Mouse (Mus musculus): Measurements from ENCODE around the gene March8. TPM values are rescaled to one million over a fixed set of nuclear protein-coding genes. Genes with fewer than 3 reads are reported as not detected.

Gene March8
- 62.9 and 70.6 TPM in 2 replicates for polyA plus RNA-seq (2015; fragmentation: Nextera tagmentation; extraction: Ambion mirVana)

GRCm38 (mm10) chr6:116337835-116338501 lies at the start of gene March8:
Gene March8 (plus strand): TSS chr6:116338024.
- Histone ChIP-seq H3K27me3 (peaks cover 6% of the 10 kb centered on the region; the same call in 1 of the 2 replicates), H3K4me1 (replicated peaks) (peaks cover 18% of the 10 kb centered on the region), H3K4me2 (peak within 1 kb of the TSS; percentile 61), H3K9me3 (no peaks in the 10 kb centered on the region), H3K27ac (peak within 1 kb of the TSS; percentile 85), H3K4me3 (peak within 1 kb of the TSS; percentile 92), H3K9ac (peak within 1 kb of the TSS; percentile 90), H3K36me3 (0 out of 2 replicates have a peak, but pooled peaks cover 5% of the 10 kb centered on the region)
- peak; percentile 95 for ATAC-seq (ENCODE audit: low FRiP score)
- 0% methylated on average over 38 of the region's 75 CpGs for WGBS

GRCm38 (mm10) chr6:116311411-116311810 lies 26.4 kb upstream of the March8 start:
- 92% methylated on average over 2 of the region's 2 CpGs for WGBS
- no peaks in the 10 kb centered on the region for H3K4me1 ChIP-seq (replicated peaks)
- H3K4me2 ChIP-seq: no peak overlapping the region
- H3K9me3 ChIP-seq: no peaks in the 10 kb centered on the region
- ATAC-seq (ENCODE audit: low FRiP score): no peak
- no peaks in the 10 kb centered on the region for H3K36me3 ChIP-seq
- H3K4me3 ChIP-seq: no peak overlapping the region
- H3K9ac ChIP-seq: no peak overlapping the region
- no peak overlapping the region for H3K27ac ChIP-seq
- H3K27me3 ChIP-seq: no peaks in the 10 kb centered on the region

GRCm38 (mm10) chr6:116319259-116319658 lies 18.6 kb upstream of the March8 start:
- no peaks in the 10 kb centered on the region for H3K4me1 ChIP-seq (replicated peaks)
- H3K36me3 ChIP-seq: no peaks in the 10 kb centered on the region
- H3K9me3 ChIP-seq: no peaks in the 10 kb centered on the region
- no peaks in the 10 kb centered on the region for H3K27me3 ChIP-seq
- H3K4me3 ChIP-seq: no peak overlapping the region
- WGBS: 82% methylated on average over 3 of the region's 3 CpGs
- no peak for ATAC-seq (ENCODE audit: low FRiP score)
- H3K27ac ChIP-seq: no peak overlapping the region
- no peak overlapping the region for H3K4me2 ChIP-seq
- H3K9ac ChIP-seq: no peak overlapping the region

DNA sequence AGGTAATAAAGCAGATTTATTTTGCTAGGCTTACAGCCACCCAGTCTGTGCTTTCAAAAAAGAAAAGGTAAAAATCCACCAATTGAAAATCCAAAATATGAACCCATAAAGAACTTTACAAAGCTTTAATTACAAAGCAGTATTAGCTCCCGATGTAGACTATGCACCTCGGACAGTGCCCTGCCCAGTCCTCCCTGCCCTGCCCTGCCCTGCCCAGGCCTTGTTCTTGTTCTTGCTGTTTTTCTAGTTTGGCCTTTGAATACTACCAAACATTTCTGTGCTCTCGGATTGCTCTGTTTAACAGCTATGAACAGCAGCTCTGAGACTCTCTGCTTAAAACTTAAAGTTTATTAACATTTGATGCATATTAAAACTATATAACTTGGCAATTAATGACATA lies 11.2 kb upstream of the March8 start:
- WGBS: 93% methylated on average over 3 of the region's 3 CpGs

DNA sequence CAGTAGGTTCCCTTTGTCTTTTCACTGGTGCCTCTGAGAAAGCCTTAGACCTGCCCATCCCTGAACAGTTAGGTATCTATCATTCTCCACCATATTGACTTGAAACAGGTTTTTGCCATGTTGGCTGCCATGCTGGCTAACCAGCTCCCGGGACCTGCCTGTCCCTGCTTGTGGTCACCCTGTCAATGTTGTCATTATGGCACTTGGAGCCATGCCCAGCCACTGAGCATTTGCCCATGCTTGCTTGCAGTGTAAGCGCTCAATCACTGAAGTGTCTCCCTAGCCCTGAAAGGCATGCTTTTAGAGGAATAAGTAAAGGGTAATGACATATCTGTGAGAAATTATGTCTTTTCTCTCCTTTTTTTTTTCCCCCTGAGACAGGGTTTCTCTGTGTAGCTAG lies 6.4 kb upstream of the March8 start:
- Histone ChIP-seq H3K4me1 (replicated peaks) (no peaks in the 10 kb centered on the region), H3K4me3 (no peak overlapping the region), H3K4me2 (no peak overlapping the region), H3K27me3 (peaks cover 4% of the 10 kb centered on the region; the same call in 1 of the 2 replicates), H3K9ac (no peak overlapping the region), H3K9me3 (no peaks in the 10 kb centered on the region), H3K36me3 (no peaks in the 10 kb centered on the region), H3K27ac (no peak overlapping the region)
- WGBS: 90% methylated on average over 2 of the region's 2 CpGs
- ATAC-seq (ENCODE audit: low FRiP score): no peak

More for the DNA sequence above, 11.2 kb upstream of the March8 start:
- Histone ChIP-seq H3K27ac (no peak overlapping the region), H3K9ac (no peak overlapping the region), H3K27me3 (no peaks in the 10 kb centered on the region), H3K4me1 (replicated peaks) (no peaks in the 10 kb centered on the region), H3K4me2 (no peak overlapping the region), H3K9me3 (no peaks in the 10 kb centered on the region), H3K4me3 (no peak overlapping the region), H3K36me3 (no peaks in the 10 kb centered on the region)
- no peak for ATAC-seq (ENCODE audit: low FRiP score)

GRCm38 (mm10) chr6:116337466-116337834 lies 374 bp upstream of the March8 start:
- Histone ChIP-seq H3K4me1 (replicated peaks) (peaks cover 18% of the 10 kb centered on the region), H3K36me3 (0 out of 2 replicates have a peak, but pooled peaks cover 5% of the 10 kb centered on the region), H3K4me2 (peak overlapping the region; percentile 61), H3K9ac (peak overlapping the region; percentile 90), H3K9me3 (no peaks in the 10 kb centered on the region), H3K4me3 (peak overlapping the region; percentile 92), H3K27me3 (peaks cover 6% of the 10 kb centered on the region; the same call in 1 of the 2 replicates), H3K27ac (peak overlapping the region; percentile 85)
- WGBS: 0% methylated on average over 7 of the region's 7 CpGs
- ATAC-seq (ENCODE audit: low FRiP score): no peak; the same call in 1 of the 2 replicates

DNA sequence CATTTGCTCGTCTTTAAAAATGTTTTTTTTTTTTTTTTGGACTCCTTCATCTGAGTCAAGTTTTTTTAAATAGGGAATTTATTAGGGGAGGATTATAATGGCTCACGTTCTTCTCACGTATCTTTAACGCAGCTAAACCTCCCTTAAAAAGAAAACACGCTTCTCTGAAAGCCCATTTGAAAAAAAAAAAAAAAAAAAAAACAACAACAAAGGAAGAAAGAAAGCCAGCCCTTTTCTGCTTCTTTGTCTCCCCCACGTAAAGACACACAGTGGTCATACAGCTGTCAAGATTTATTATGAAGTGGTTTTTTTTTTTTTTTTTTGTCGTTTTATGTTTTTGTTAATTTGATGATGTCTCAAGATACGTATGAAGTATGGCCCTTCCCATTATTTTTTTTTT lies 696 bp downstream of the March8 start:
- H3K4me1 ChIP-seq (replicated peaks): peaks cover 18% of the 10 kb centered on the region
- peak overlapping the region; percentile 85 for H3K27ac ChIP-seq
- peaks cover 6% of the 10 kb centered on the region; the same call in 1 of the 2 replicates for H3K27me3 ChIP-seq
- peak overlapping the region; percentile 90 for H3K9ac ChIP-seq
- peak overlapping the region; percentile 61 for H3K4me2 ChIP-seq
- ATAC-seq (ENCODE audit: low FRiP score): no peak
- no peaks in the 10 kb centered on the region for H3K9me3 ChIP-seq
- H3K36me3 ChIP-seq: peaks cover 7% of the 10 kb centered on the region; the same call in 1 of the 2 replicates
- WGBS: 8% methylated on average over 8 of the region's 8 CpGs
- peak overlapping the region; percentile 92 for H3K4me3 ChIP-seq

GRCm38 (mm10) chr6:116339088-116339487 lies 1.3 kb downstream of the March8 start:
- Histone ChIP-seq H3K27me3 (peaks cover 6% of the 10 kb centered on the region; the same call in 1 of the 2 replicates), H3K4me2 (peak overlapping the region; percentile 61), H3K9ac (peak overlapping the region; percentile 90; the same call in 1 of the 2 replicates), H3K9me3 (no peaks in the 10 kb centered on the region), H3K36me3 (peaks cover 7% of the 10 kb centered on the region; the same call in 1 of the 2 replicates), H3K4me3 (peak overlapping the region; percentile 92), H3K27ac (no peak overlapping the region), H3K4me1 (replicated peaks) (peaks cover 18% of the 10 kb centered on the region)
- WGBS: 83% methylated on average over 5 of the region's 5 CpGs
- ATAC-seq (ENCODE audit: low FRiP score): no peak

DNA sequence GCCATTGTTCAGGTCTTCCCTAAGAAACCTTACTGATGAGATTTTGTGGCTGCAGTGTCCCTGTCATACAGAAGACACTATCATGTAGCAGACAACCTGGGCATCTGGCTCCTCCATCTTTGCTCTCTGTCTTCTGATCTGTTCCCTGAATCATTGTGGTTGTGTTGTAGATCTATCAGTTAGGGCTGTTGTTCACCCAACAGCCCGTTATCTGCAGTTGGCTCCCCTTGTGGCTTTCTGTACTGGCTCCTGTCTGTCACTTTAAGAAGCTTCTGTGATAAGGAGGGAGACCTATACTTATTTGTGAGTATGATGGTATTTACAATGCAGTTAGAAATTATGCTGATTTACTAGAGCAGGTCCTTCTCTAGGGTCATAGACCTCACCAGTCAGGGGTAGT lies 2.7 kb downstream of the March8 start:
- H3K4me2 ChIP-seq: peak overlapping the region; percentile 61
- no peaks in the 10 kb centered on the region for H3K9me3 ChIP-seq
- H3K27ac ChIP-seq: no peak overlapping the region
- WGBS: 93% methylated on average over 1 of the region's 1 CpGs
- peaks cover 6% of the 10 kb centered on the region; the same call in 1 of the 2 replicates for H3K27me3 ChIP-seq
- ATAC-seq (ENCODE audit: low FRiP score): no peak
- peaks cover 7% of the 10 kb centered on the region; the same call in 1 of the 2 replicates for H3K36me3 ChIP-seq
- no peak overlapping the region for H3K4me3 ChIP-seq
- H3K4me1 ChIP-seq (replicated peaks): peaks cover 18% of the 10 kb centered on the region
- H3K9ac ChIP-seq: peak overlapping the region; percentile 26; the same call in 1 of the 2 replicates

- no peaks in the 10 kb centered on the region for H3K4me1 ChIP-seq (replicated peaks)
- peaks cover 2% of the 10 kb centered on the region; the same call in 1 of the 2 replicates for H3K36me3 ChIP-seq
- no peak for ATAC-seq (ENCODE audit: low FRiP score)
- H3K27ac ChIP-seq: no peak overlapping the region
- no peak overlapping the region for H3K9ac ChIP-seq
- H3K4me3 ChIP-seq: no peak overlapping the region
- no peak overlapping the region for H3K4me2 ChIP-seq
- no peaks in the 10 kb centered on the region for H3K27me3 ChIP-seq
- 78% methylated on average over 2 of the region's 2 CpGs for WGBS
- H3K9me3 ChIP-seq: no peaks in the 10 kb centered on the region
These were observed 10.1 kb downstream of the March8 start for GRCm38 (mm10) chr6:116347953-116348352.

DNA sequence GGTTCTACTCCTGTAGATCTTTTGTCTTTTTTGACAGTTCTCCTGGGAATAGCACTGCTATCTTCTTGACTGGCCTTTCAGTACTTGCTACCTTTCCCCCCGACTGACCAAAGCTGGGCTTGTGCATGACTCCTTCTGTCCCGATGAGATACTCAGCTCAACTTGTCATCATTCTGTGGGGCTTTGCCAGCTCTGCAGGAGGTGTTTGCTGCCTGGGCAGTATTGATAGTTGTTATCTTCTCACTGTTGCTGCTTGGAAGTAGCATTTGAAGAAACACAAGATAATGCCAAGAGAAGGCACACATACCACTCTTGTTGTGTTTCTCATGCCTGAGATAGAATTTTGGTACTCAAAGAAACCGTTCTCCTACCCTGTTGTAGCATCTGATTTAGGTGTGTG lies 12.2 kb downstream of the March8 start:
- H3K27me3 ChIP-seq: no peaks in the 10 kb centered on the region
- H3K27ac ChIP-seq: no peak overlapping the region
- no peak overlapping the region for H3K4me3 ChIP-seq
- H3K4me2 ChIP-seq: no peak overlapping the region
- no peaks in the 10 kb centered on the region for H3K36me3 ChIP-seq
- no peak overlapping the region for H3K9ac ChIP-seq
- ATAC-seq (ENCODE audit: low FRiP score): no peak
- no peaks in the 10 kb centered on the region for H3K4me1 ChIP-seq (replicated peaks)
- WGBS: 83% methylated on average over 3 of the region's 3 CpGs
- H3K9me3 ChIP-seq: no peaks in the 10 kb centered on the region

GRCm38 (mm10) chr6:116350643-116351042 lies 12.8 kb downstream of the March8 start:
- H3K4me3 ChIP-seq: no peak overlapping the region
- no peak overlapping the region for H3K4me2 ChIP-seq
- H3K9ac ChIP-seq: no peak overlapping the region
- no peaks in the 10 kb centered on the region for H3K36me3 ChIP-seq
- H3K4me1 ChIP-seq (replicated peaks): no peaks in the 10 kb centered on the region
- WGBS: 90% methylated on average over 6 of the region's 6 CpGs
- H3K9me3 ChIP-seq: no peaks in the 10 kb centered on the region
- no peak overlapping the region for H3K27ac ChIP-seq
- no peak for ATAC-seq (ENCODE audit: low FRiP score)
- H3K27me3 ChIP-seq: no peaks in the 10 kb centered on the region

- 81% methylated on average over 4 of the region's 4 CpGs for WGBS
- H3K36me3 ChIP-seq: no peaks in the 10 kb centered on the region
- H3K4me2 ChIP-seq: no peak overlapping the region
- H3K4me3 ChIP-seq: no peak overlapping the region
- no peak overlapping the region for H3K27ac ChIP-seq
- no peak for ATAC-seq (ENCODE audit: low FRiP score)
- H3K4me1 ChIP-seq (replicated peaks): no peaks in the 10 kb centered on the region
- no peaks in the 10 kb centered on the region for H3K27me3 ChIP-seq
- no peak overlapping the region for H3K9ac ChIP-seq
- no peaks in the 10 kb centered on the region for H3K9me3 ChIP-seq
These were observed 13.7 kb downstream of the March8 start for GRCm38 (mm10) chr6:116351534-116351933.

All from hindbrain, embryonic 13.5 days (tissue).